Mouse (Mus musculus) CD8-positive naive resting alpha-beta T cell, adult 2 months (primary cell): ENCODE measurements around the gene Zfp385b.

ENCODE experiments used
- DNase-seq, 2 experiments: peaks; one replicate each; pipeline ENCODE4 v3.0.0; 2022; ENCODE audit warnings: low read depth in 2 of 2, low spot score in 2 of 2

Gene Zfp385b

GRCm38 (mm10) chr2:77709206-77709794, 110.1 kb downstream of the Zfp385b start:
- no peak for DNase-seq

- no peak for DNase-seq
Observed at GRCm38 (mm10) chr2:77707138-77707537, 112.3 kb downstream of the Zfp385b start.

DNA sequence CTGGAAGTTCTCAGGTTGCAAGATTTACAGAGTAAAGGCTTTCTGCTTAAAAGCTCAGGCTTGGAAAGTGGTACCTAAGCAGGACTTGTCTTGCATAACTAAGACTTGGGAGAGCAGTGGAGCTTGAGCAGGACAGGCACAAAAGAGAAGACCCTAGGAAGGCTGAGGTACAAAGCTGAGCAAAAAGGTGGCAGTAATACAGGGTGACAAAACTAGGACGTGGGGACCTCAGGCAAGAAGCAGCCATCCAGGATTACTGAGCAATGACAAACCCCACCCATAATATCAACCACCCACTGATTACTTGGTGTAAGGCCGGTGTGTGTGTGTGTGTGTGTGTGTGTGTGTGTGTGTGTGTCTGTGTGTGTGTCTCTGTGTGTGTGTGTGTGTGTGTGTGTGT, 114.0 kb downstream of the Zfp385b start:
- no peak for DNase-seq

DNA sequence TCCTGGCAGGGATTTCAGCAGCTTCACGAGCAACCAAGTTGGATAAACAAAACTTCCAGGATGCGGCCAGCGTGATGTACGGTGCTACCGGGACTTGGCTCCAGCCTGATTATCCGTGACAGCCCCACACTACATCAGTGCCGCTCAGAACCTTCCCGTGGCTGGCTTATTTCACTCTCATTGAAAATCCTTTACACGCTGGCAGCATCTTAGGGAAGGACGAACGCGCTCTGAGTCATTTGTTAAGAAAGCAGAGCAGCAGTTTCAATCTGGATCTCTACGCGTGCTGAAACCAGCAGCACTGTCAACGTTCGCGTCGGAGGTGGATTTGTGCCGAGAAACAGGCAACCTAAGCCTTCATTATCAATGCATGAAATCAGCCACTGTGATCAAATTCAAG, 116.4 kb downstream of the Zfp385b start:
- no peak for DNase-seq

DNA sequence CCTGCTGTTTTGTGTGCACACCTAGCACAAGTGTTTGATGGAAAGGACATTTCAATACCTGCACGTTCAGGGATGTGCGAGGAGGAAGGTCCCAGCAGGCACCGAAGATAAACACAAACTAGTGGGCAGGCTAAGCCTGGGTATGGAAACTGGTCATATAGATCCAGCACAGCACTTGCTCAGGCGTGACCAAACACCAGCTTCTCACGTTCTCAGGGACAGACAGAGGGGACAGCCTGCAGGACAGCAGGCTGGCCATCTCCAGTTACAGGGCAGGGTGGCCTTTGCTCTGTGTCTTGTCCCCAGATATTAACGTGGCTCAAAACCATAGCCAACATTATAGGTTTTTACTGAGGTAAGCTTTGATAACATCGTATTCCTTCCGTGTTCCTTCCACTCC, 128.3 kb downstream of the Zfp385b start:
- DNase-seq, result no peak

- DNase-seq, result no peak
Observed at GRCm38 (mm10) chr2:77690316-77690715, 129.1 kb downstream of the Zfp385b start.

DNA sequence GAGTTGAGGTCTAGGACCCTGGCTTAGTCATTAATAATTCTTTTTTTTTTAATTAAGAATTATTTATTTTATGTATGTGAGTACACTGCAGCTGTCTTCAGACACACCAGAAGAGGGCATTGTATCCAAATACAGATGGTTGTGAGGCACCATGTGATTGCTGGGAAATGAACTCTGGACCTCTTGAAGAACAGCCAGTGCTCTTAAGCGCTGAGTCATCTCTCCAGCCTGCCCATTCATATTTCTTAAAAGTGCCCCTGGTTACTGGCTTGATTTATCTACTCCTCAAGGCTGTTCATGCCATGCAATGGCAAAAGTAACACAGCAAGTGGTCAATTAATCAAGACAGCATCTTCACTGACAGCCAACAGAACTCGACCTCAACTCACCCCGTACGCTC, 130.8 kb downstream of the Zfp385b start:
- DNase-seq, result no peak

- no peak for DNase-seq
Observed at GRCm38 (mm10) chr2:77684088-77684487, 135.4 kb downstream of the Zfp385b start.

- no peak for DNase-seq
Observed at GRCm38 (mm10) chr2:77682205-77682604, 137.2 kb downstream of the Zfp385b start.

DNA sequence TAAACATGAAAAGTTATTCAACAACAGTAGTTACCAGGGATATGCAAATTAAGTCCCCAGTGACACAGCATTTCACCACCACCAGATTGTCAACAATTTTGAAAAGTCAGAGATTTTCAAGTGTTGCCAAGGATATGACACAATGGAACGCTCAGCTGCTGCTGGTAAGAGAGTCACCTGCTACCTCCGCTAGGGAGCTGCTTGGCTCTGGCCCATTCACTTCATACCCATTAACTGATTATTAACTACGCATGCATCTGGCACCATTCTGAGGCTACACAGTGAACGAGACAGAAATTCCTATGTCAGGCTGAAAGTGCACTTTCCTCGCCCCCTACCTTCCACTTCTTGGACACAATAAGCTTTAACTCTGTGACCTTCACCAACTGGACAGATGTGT, 137.7 kb downstream of the Zfp385b start:
- DNase-seq, result no peak

DNA sequence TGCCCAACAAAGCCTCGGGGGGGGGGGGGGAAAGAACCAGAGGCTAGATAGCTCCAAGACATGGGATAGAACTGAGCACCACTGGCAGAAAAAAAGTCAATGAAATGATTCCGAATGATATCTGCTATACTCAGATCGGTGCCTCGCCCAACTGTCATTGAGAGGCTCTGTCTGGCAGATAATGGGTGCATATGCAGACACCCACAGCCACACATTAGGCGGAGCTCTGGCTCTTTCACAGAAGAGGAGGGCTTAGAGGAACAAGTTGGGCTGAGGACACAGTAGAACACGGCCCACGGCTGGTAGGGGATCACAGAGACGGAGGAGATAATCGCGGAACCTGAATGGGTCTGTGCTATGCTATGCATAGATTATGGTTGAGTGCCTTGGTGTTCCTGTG, 145.7 kb downstream of the Zfp385b start:
- no peak for DNase-seq

DNA sequence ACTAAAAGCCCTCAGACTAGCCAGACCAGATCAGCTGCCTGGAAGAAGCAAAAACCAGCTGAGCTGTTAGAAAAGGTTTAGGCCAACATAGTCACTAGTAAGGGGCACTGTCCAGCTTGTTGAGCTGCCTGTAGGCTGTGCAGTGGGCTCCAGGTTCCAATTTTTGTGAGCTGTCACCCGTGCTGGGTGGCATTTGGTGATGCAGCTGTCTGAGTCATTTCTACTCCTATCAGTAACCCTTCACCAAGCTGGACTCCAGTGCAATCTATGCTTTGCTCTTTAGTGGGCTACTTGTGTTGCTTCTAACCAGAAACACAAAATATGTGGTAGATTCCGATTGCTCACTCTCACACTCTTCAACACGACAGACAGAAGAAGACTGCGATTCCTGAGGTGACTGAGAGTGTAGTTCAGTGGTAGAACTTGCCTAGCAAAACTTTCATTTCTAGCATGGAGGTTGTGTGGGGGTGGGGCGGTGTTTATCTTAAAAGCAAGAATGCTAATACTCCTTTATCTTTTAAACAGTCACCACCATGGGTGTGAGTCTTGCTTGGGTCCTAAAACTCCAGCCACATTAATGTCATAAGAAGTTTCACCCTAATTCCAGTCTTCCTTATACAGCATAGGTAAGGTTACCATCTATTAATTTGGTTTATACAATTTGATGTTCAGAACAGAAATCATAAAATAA, 147.1 kb downstream of the Zfp385b start:
- no peak for DNase-seq

- no peak for DNase-seq
Observed at GRCm38 (mm10) chr2:77662171-77662570, 157.3 kb downstream of the Zfp385b start.

GRCm38 (mm10) chr2:77653686-77654085, 165.8 kb downstream of the Zfp385b start:
- DNase-seq, result no peak

- DNase-seq, result no peak
Observed at GRCm38 (mm10) chr2:77641521-77642170, 177.8 kb downstream of the Zfp385b start.

DNA sequence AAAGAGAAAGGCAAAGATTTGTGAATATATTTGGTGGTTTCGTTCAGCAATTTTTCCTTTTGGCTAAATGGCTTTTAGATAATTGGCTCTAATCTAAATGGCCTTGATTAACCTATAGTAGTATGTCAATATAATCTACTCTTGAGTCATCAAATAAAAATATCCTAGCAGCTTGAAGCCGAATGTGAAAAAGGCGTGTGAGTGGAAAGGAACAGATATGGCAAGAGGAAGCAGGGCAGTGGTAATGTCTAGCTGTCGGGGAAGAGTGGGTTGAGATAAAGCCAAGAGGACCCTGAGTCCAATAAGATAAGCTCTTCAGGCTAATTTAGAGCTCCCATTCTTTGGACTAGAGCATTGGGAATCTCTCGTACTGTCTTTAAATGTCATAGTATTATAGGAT, 179.4 kb downstream of the Zfp385b start:
- no peak for DNase-seq

- DNase-seq, result no peak
Observed at GRCm38 (mm10) chr2:77631606-77632005, 187.8 kb downstream of the Zfp385b start.

DNA sequence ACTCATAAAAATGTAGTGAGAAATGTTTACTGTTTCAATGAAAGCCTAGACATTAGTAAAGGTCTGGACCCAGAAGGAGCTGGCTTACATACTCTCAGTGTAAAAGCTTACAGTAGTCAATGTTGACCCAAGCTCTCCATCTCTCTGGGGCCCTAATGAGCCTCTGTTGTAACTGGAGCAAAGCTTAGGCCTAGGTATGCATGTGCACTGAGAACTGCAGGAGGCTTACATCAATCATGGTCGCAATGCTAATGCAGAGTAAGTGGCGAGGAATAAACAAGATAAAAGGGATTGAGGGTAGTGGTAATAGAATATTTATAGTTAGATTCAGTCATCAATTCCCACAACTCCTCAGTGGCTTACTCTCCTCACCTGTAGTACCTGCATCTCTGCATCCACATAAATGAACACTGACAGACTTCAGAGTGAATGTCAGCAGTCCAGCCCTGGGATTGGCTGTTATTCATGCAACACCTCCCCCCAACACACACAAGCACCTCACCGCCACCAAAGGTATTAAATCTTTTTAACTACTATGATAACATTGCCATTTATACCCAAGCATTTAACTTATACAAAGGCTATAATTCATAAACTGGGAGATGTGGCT, 191.7 kb downstream of the Zfp385b start:
- DNase-seq, result no peak

- no peak for DNase-seq
Observed at GRCm38 (mm10) chr2:77618686-77619085, 200.8 kb downstream of the Zfp385b start.

GRCm38 (mm10) chr2:77610303-77610991, 209.0 kb downstream of the Zfp385b start:
- no peak for DNase-seq

- no peak for DNase-seq
Observed at GRCm38 (mm10) chr2:77609452-77609851, 210.0 kb downstream of the Zfp385b start.

- DNase-seq, result no peak
Observed at GRCm38 (mm10) chr2:77608666-77609065, 210.8 kb downstream of the Zfp385b start.
